Mouse (Mus musculus): ENCODE measurements at regions not wholly inside any gene's neighbourhood (a gene's known extent, or its start where the extent isn't known, plus 50 kb on each side); places are given as distances from the start of the nearest gene placed in this dataset.

GRCm38 (mm10) chr7:135911376-135911775, 195.2 kb upstream of the Mki67 start:
- Histone ChIP-seq H3K36me3 (ENCODE audit: control insufficient read depth, insufficient read depth, low read length) (no peaks in the 10 kb centered on the region), H3K4me3 (ENCODE audit: low read depth, low read length) (no peak overlapping the region), H3K27ac (replicated peaks; ENCODE audit: low read depth, low read length) (no peak overlapping the region), H3K27me3 (replicated peaks; ENCODE audit: control insufficient read depth, insufficient read depth, low read length) (no peaks in the 10 kb centered on the region), H3K9me3 (ENCODE audit: control insufficient read depth, low read length) (no peaks in the 10 kb centered on the region), H3K4me1 (ENCODE audit: control insufficient read depth, insufficient read depth, low read length) (no peaks in the 10 kb centered on the region), H3K4me2 (ENCODE audit: low read depth, low read length) (no peak overlapping the region), H3K9ac (ENCODE audit: low read depth, low read length) (no peak overlapping the region)
- no peak for DNase-seq (ENCODE audit: low spot score)
- ATAC-seq (ENCODE audit: low read depth): no peak

- DNase-seq (ENCODE audit: low spot score): no peak
- WGBS: 81% methylated on average over 3 of the region's 3 CpGs
These were observed 197.9 kb upstream of the Mki67 start for GRCm38 (mm10) chr7:135913923-135914634.

GRCm38 (mm10) chr7:135923876-135924275, 207.7 kb upstream of the Mki67 start:
- Histone ChIP-seq H3K36me3 (ENCODE audit: control insufficient read depth, insufficient read depth, low read length) (no peaks in the 10 kb centered on the region), H3K4me1 (ENCODE audit: control insufficient read depth, insufficient read depth, low read length) (no peaks in the 10 kb centered on the region), H3K4me2 (ENCODE audit: low read depth, low read length) (no peak overlapping the region), H3K9ac (ENCODE audit: low read depth, low read length) (no peak overlapping the region), H3K27me3 (replicated peaks; ENCODE audit: control insufficient read depth, insufficient read depth, low read length) (no peaks in the 10 kb centered on the region), H3K4me3 (ENCODE audit: low read depth, low read length) (no peak overlapping the region), H3K27ac (replicated peaks; ENCODE audit: low read depth, low read length) (no peak overlapping the region), H3K9me3 (ENCODE audit: control insufficient read depth, low read length) (no peaks in the 10 kb centered on the region)
- ATAC-seq (ENCODE audit: low read depth): no peak
- no peak for DNase-seq (ENCODE audit: low spot score)
- WGBS: 55% methylated on average over 7 of the region's 7 CpGs

More at GRCm38 (mm10) chr7:135913923-135914634, 197.9 kb upstream of the Mki67 start:
- Histone ChIP-seq H3K36me3 (ENCODE audit: control insufficient read depth, insufficient read depth, low read length) (no peaks in the 10 kb centered on the region), H3K9ac (ENCODE audit: low read depth, low read length) (no peak overlapping the region), H3K4me2 (ENCODE audit: low read depth, low read length) (no peak overlapping the region), H3K9me3 (ENCODE audit: control insufficient read depth, low read length) (no peaks in the 10 kb centered on the region), H3K4me1 (ENCODE audit: control insufficient read depth, insufficient read depth, low read length) (no peaks in the 10 kb centered on the region), H3K27me3 (replicated peaks; ENCODE audit: control insufficient read depth, insufficient read depth, low read length) (no peaks in the 10 kb centered on the region), H3K4me3 (ENCODE audit: low read depth, low read length) (no peak overlapping the region), H3K27ac (replicated peaks; ENCODE audit: low read depth, low read length) (no peak overlapping the region)
- ATAC-seq (ENCODE audit: low read depth): no peak

- H3K9ac ChIP-seq (ENCODE audit: low read depth, low read length): no peak overlapping the region
- no peak for ATAC-seq (ENCODE audit: low read depth)
- 89% methylated on average over 4 of the region's 4 CpGs for WGBS
- no peaks in the 10 kb centered on the region for H3K9me3 ChIP-seq (ENCODE audit: control insufficient read depth, low read length)
- no peak overlapping the region for H3K27ac ChIP-seq (replicated peaks; ENCODE audit: low read depth, low read length)
- H3K36me3 ChIP-seq (ENCODE audit: control insufficient read depth, insufficient read depth, low read length): no peaks in the 10 kb centered on the region
- H3K4me2 ChIP-seq (ENCODE audit: low read depth, low read length): no peak overlapping the region
- H3K4me1 ChIP-seq (ENCODE audit: control insufficient read depth, insufficient read depth, low read length): no peaks in the 10 kb centered on the region
- DNase-seq (ENCODE audit: low spot score): no peak
- no peaks in the 10 kb centered on the region for H3K27me3 ChIP-seq (replicated peaks; ENCODE audit: control insufficient read depth, insufficient read depth, low read length)
- H3K4me3 ChIP-seq (ENCODE audit: low read depth, low read length): no peak overlapping the region
These were observed 208.5 kb upstream of the Mki67 start for GRCm38 (mm10) chr7:135924641-135925040.

- DNase-seq (ENCODE audit: low spot score) (no peak), ATAC-seq (ENCODE audit: low read depth) (no peak)
- no peak overlapping the region for H3K9ac ChIP-seq (ENCODE audit: low read depth, low read length)
- H3K4me3 ChIP-seq (ENCODE audit: low read depth, low read length): no peak overlapping the region
- H3K27me3 ChIP-seq (replicated peaks; ENCODE audit: control insufficient read depth, insufficient read depth, low read length): no peaks in the 10 kb centered on the region
- WGBS: 89% methylated on average over 1 of the region's 1 CpGs
- peaks cover 5% of the 10 kb centered on the region; the same call in 1 of the 2 replicates for H3K4me1 ChIP-seq (ENCODE audit: control insufficient read depth, insufficient read depth, low read length)
- H3K4me2 ChIP-seq (ENCODE audit: low read depth, low read length): no peak overlapping the region
- no peaks in the 10 kb centered on the region for H3K9me3 ChIP-seq (ENCODE audit: control insufficient read depth, low read length)
- no peaks in the 10 kb centered on the region for H3K36me3 ChIP-seq (ENCODE audit: control insufficient read depth, insufficient read depth, low read length)
- no peak overlapping the region for H3K27ac ChIP-seq (replicated peaks; ENCODE audit: low read depth, low read length)
These were observed 213.9 kb upstream of the Mki67 start for GRCm38 (mm10) chr7:135930091-135930490.

GRCm38 (mm10) chr7:135932595-135933175, 216.5 kb upstream of the Mki67 start:
- ATAC-seq (ENCODE audit: low read depth): no peak; the same call in 1 of the 2 replicates
- Histone ChIP-seq H3K4me1 (ENCODE audit: control insufficient read depth, insufficient read depth, low read length) (peaks cover 5% of the 10 kb centered on the region; the same call in 1 of the 2 replicates), H3K4me2 (ENCODE audit: low read depth, low read length) (no peak overlapping the region), H3K27ac (replicated peaks; ENCODE audit: low read depth, low read length) (no peak overlapping the region), H3K36me3 (ENCODE audit: control insufficient read depth, insufficient read depth, low read length) (no peaks in the 10 kb centered on the region), H3K9ac (ENCODE audit: low read depth, low read length) (no peak overlapping the region), H3K27me3 (replicated peaks; ENCODE audit: control insufficient read depth, insufficient read depth, low read length) (no peaks in the 10 kb centered on the region), H3K9me3 (ENCODE audit: control insufficient read depth, low read length) (no peaks in the 10 kb centered on the region), H3K4me3 (ENCODE audit: low read depth, low read length) (no peak overlapping the region)
- WGBS: 39% methylated on average over 5 of the region's 5 CpGs
- peak; percentile 53 for DNase-seq (ENCODE audit: low spot score)

GRCm38 (mm10) chr7:135935180-135935579, 219.0 kb upstream of the Mki67 start:
- DNase-seq (ENCODE audit: low spot score): no peak
- H3K4me3 ChIP-seq (ENCODE audit: low read depth, low read length): no peak overlapping the region
- 47% methylated on average over 1 of the region's 1 CpGs for WGBS
- H3K4me2 ChIP-seq (ENCODE audit: low read depth, low read length): no peak overlapping the region
- H3K9ac ChIP-seq (ENCODE audit: low read depth, low read length): no peak overlapping the region
- peaks cover 5% of the 10 kb centered on the region; the same call in 1 of the 2 replicates for H3K4me1 ChIP-seq (ENCODE audit: control insufficient read depth, insufficient read depth, low read length)
- ATAC-seq (ENCODE audit: low read depth): no peak
- H3K27me3 ChIP-seq (replicated peaks; ENCODE audit: control insufficient read depth, insufficient read depth, low read length): no peaks in the 10 kb centered on the region
- no peak overlapping the region for H3K27ac ChIP-seq (replicated peaks; ENCODE audit: low read depth, low read length)
- H3K36me3 ChIP-seq (ENCODE audit: control insufficient read depth, insufficient read depth, low read length): no peaks in the 10 kb centered on the region
- H3K9me3 ChIP-seq (ENCODE audit: control insufficient read depth, low read length): no peaks in the 10 kb centered on the region

GRCm38 (mm10) chr7:135937465-135937864, 221.3 kb upstream of the Mki67 start:
- no peak overlapping the region for H3K4me2 ChIP-seq (ENCODE audit: low read depth, low read length)
- H3K9ac ChIP-seq (ENCODE audit: low read depth, low read length): no peak overlapping the region
- no peaks in the 10 kb centered on the region for H3K36me3 ChIP-seq (ENCODE audit: control insufficient read depth, insufficient read depth, low read length)
- no peaks in the 10 kb centered on the region for H3K9me3 ChIP-seq (ENCODE audit: control insufficient read depth, low read length)
- WGBS: 89% methylated on average over 3 of the region's 3 CpGs
- H3K27ac ChIP-seq (replicated peaks; ENCODE audit: low read depth, low read length): no peak overlapping the region
- ATAC-seq (ENCODE audit: low read depth) (no peak), DNase-seq (ENCODE audit: low spot score) (no peak)
- no peak overlapping the region for H3K4me3 ChIP-seq (ENCODE audit: low read depth, low read length)
- H3K4me1 ChIP-seq (ENCODE audit: control insufficient read depth, insufficient read depth, low read length): peaks cover 5% of the 10 kb centered on the region; the same call in 1 of the 2 replicates
- H3K27me3 ChIP-seq (replicated peaks; ENCODE audit: control insufficient read depth, insufficient read depth, low read length): no peaks in the 10 kb centered on the region

- no peaks in the 10 kb centered on the region for H3K36me3 ChIP-seq (ENCODE audit: control insufficient read depth, insufficient read depth, low read length)
- no peak for DNase-seq (ENCODE audit: low spot score)
- H3K27ac ChIP-seq (replicated peaks; ENCODE audit: low read depth, low read length): no peak overlapping the region
- no peak overlapping the region for H3K4me2 ChIP-seq (ENCODE audit: low read depth, low read length)
- no peak for ATAC-seq (ENCODE audit: low read depth)
- H3K4me1 ChIP-seq (ENCODE audit: control insufficient read depth, insufficient read depth, low read length): no peaks in the 10 kb centered on the region
- H3K27me3 ChIP-seq (replicated peaks; ENCODE audit: control insufficient read depth, insufficient read depth, low read length): no peaks in the 10 kb centered on the region
- WGBS: 64% methylated on average over 5 of the region's 5 CpGs
- H3K4me3 ChIP-seq (ENCODE audit: low read depth, low read length): no peak overlapping the region
- H3K9me3 ChIP-seq (ENCODE audit: control insufficient read depth, low read length): no peaks in the 10 kb centered on the region
- no peak overlapping the region for H3K9ac ChIP-seq (ENCODE audit: low read depth, low read length)
These were observed 223.2 kb upstream of the Mki67 start for GRCm38 (mm10) chr7:135939341-135939740.
